Mouse (Mus musculus) lung, adult 10 weeks (tissue): ENCODE measurements around the gene Snrnp35. TPM values are rescaled to one million over a fixed set of nuclear protein-coding genes. Genes with fewer than 3 reads are reported as not detected.

Experiments
- polyA plus RNA-seq: library from polyadenylated mRNA; stranded (reverse); fragments of 350-450 nt; fragmentation: Illumina TruSeq; extraction: RNeasy Lipid Tissue Mini Kit (QIAGEN cat#74804); gene quantifications from one replicate; pipeline ENCODE4 v1.2.3, GENCODE M21; 2014; ENCODE audit warnings: low read depth, low replicate concordance; ENCODE audit not compliant: insufficient read depth

Snrnp35 gene
- 8.3 TPM for polyA plus RNA-seq

DNA sequence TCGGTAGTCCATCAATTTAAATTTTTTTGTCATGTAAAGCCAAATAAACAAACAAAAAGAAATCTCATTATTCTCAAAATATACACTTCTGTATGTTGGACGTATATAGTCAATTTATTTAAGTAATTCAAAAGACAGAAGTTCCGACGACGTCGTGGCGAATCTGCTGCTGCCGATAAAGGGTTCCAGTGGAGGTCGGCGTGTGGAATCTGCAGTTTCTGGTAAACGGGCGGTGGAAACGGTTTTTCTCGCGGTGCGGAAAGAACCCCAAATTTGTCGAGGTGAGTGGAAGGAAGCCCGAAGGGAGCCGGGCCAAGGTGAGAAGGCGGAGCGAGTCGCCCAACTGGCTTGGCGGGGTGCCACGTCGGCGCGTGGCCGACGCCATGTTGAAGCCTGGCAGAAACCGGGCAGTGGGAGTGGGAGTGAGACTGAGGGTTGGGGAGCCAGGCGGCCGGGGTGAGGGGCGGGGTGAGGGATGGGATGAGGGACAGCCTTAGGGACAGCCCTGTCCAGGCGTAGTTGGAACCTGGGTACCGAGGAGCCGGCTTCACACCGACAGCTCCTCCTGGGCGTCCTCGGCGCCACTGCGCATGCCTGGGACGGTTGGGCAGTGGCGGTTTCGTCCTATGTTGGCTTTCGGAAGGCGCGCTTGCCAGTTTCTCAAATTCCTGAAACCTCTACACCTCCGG lies at the start of gene Snrnp35:
TSS of gene Snrnp35 (plus strand) at position 169 of the 689 bp plus-strand sequence.

DNA sequence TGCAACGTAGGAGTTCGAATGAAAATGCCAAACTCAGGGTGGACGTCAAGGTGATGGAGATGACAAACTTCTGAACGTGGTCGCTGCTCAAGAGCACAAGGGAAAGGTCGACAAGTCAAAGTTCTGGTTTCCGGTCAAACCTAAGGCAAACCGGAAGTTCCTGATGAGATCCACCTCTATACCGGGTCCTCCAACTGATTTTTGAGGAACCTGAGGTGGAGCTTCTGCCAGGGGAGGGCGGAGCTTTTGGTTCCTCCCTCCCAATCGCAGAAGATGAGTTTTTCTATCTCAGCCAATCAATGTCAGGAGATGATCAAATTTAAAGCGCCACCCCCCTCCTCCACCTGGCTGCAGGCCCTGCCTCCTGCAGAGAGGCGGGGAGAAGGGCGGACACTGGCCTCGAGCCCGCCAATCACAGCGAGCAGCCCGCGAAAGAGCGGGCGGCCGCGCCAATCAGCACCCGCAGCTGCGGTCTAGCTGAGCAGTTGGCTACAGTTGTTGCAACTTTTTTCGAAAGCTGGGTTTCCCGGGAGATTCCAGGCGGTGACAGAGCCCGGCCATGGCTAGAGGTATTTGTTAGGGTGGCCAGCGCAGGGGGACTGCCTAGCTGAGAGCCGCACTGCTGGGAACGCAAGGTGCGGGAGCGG lies 43.4 kb upstream of the Snrnp35 start, which contains the start of gene Kmt5a:
TSS of gene Kmt5a (plus strand) at position 484 of the 647 bp plus-strand sequence.

GRCm38 (mm10) chr5:124530655-124531582 lies 48.0 kb downstream of the Snrnp35 start, which contains the start of gene Rilpl1:
Rilpl1 (minus strand) TSS chr5:124531391.

GRCm38 (mm10) chr5:124540383-124540786 lies 57.5 kb downstream of the Snrnp35 start, which contains the start of gene Tmed2:
Tmed2 (plus strand) TSS chr5:124540695.

Other genes with a start within 250 kb of the Snrnp35 start
- gene Pitpnm2, start 233.4 kb upstream of the Snrnp35 start, polyA plus RNA-seq, result 13.8 TPM
- gene Mphosph9, start 155.2 kb upstream of the Snrnp35 start, polyA plus RNA-seq, result 1.3 TPM
- 7.3 TPM for gene 2810006K23Rik, start 155.0 kb upstream of the Snrnp35 start, polyA plus RNA-seq
- gene Cdk2ap1, start 120.1 kb upstream of the Snrnp35 start, polyA plus RNA-seq, result 79.2 TPM
- gene Sbno1, start 57.1 kb upstream of the Snrnp35 start, polyA plus RNA-seq, result 8.9 TPM
- gene Kmt5a, start 43.2 kb upstream of the Snrnp35 start, polyA plus RNA-seq, result 25.3 TPM
- 23.6 TPM for gene Rilpl2, start 4.8 kb upstream of the Snrnp35 start, polyA plus RNA-seq
- gene Rilpl1, start 48.3 kb downstream of the Snrnp35 start, polyA plus RNA-seq, result 21.6 TPM
- 274 TPM for gene Tmed2, start 57.6 kb downstream of the Snrnp35 start, polyA plus RNA-seq
- gene Ddx55, start 69.7 kb downstream of the Snrnp35 start, polyA plus RNA-seq, result 7.3 TPM
- 16.1 TPM for gene Eif2b1, start 96.0 kb downstream of the Snrnp35 start, polyA plus RNA-seq
- gene Gtf2h3, start 96.0 kb downstream of the Snrnp35 start, polyA plus RNA-seq, result 12.4 TPM
- 14.5 TPM for gene Atp6v0a2, start 145.4 kb downstream of the Snrnp35 start, polyA plus RNA-seq
- gene Dnah10, start 242.0 kb downstream of the Snrnp35 start, polyA plus RNA-seq, result 1.9 TPM